Mouse (Mus musculus) bone marrow macrophage, adult 2 months (primary cell): ENCODE results near the gene P2rx6. TPM values are rescaled to one million over a fixed set of nuclear protein-coding genes. Genes with fewer than 3 reads are reported as not detected.
A peak's percentile ranks its signal among the peaks of the same experiment; 100 is the strongest.

Experiments
- H3K27ac ChIP-seq: 2 replicates; pipeline ENCODE4 v1.5.1; 2012; ENCODE audit warnings: low read depth, low read length; ENCODE audit not compliant: insufficient read depth
- H3K4me1 ChIP-seq: 2 replicates; pipeline ENCODE4 v1.6.1; 2012; ENCODE audit warnings: low read length; ENCODE audit not compliant: control insufficient read depth, insufficient read depth
- H3K4me3 ChIP-seq: 2 replicates; pipeline ENCODE4 v1.5.1; 2012; ENCODE audit warnings: mild to moderate bottlenecking, low read length, moderate library complexity; ENCODE audit not compliant: insufficient read depth
- CTCF ChIP-seq: IDR thresholded peaks from 2 replicates; pipeline ENCODE4 v1.5.1; 2012; ENCODE audit warnings: low read depth, mild to moderate bottlenecking, low read length, moderate library complexity
- POLR2A ChIP-seq: IDR thresholded peaks from 2 replicates; pipeline ENCODE4 v1.6.1; 2012; ENCODE audit warnings: mild to moderate bottlenecking, low read depth, low read length, borderline replicate concordance
- polyA plus RNA-seq: library from polyadenylated mRNA; stranded (reverse); fragments of >200 nt; gene quantifications from 2 replicates; pipeline ENCODE4 v1.2.4, GENCODE M21; 2012; ENCODE audit not compliant: missing spikeins, insufficient read depth, insufficient read length

The P2rx6 gene
- polyA plus RNA-seq, 1 experiment: not detected

DNA sequence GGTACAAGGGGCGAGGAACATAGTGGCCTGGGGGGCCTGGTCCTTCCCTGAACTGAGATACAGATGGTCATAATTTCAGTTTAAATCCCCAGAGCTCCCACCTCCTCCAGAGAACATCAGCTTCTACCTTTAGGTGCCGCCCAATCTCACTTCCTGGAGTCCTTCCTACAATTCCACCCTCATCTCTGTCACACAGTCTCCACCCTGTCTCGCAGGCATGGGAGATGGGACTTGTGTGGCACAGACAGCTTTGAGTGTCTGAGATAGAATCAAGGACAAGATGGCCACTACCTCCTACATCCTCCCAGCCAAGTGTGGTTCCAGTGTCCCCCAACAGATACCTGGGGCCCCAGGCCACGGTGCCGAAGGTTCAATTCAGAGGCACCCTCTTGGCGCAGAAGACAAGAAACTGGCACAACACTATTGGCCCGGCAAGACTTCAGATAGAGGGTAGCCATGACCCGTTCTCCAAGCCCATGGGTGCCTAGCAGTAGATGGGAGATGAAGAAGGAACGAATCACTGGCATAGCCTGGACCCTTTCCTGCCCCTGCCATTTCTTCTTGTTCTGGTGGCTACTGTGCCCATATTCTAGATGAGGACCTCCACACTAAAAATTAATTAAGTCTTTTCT lies 2.2 kb upstream of the P2rx6 start:
- peaks cover 22% of the 10 kb centered on the region for H3K4me1 ChIP-seq
- H3K27ac ChIP-seq: no peak overlapping the region
- TF ChIP-seq CTCF (no peak), POLR2A (no peak)
- H3K4me3 ChIP-seq: no peak overlapping the region

DNA sequence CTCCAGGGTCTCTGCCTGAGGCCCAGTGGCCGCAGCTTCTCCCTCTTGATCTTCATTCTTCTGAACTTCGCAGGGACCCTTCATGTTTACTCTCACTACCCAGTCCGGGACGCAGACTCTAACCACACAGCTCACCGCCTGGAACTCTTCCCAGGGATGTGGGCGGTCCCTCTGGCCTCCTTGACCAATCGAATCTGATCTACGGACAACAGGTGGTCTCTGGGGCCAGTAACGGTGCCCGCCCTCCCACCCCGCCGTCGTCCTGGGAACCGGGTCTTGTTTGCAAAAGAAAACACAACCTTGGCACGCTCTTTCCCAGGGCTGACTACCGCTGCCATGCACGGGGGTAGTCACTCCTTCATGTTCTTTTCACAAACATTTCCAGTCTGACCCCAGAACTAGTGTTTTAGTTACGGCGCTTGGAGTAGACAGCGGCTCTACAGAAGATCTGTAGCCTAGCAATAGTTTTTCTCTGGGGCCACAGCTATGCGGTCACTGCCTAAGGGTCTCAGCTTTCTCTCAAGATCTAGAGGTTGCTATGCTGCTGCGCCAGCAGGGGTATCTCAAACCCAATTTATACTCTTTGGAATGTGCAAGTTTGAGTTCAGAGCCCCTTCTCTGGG lies 446 bp upstream of the P2rx6 start, which contains the start of gene Lrrc74b:
Lrrc74b (minus strand) TSS at position 120 of the 623 bp plus-strand sequence.
- H3K27ac ChIP-seq: no peak within 1 kb of the TSS
- TF ChIP-seq POLR2A (no peak), CTCF (no peak)
- peaks cover 22% of the 10 kb centered on the region for H3K4me1 ChIP-seq
- H3K4me3 ChIP-seq: no peak within 1 kb of the TSS

DNA sequence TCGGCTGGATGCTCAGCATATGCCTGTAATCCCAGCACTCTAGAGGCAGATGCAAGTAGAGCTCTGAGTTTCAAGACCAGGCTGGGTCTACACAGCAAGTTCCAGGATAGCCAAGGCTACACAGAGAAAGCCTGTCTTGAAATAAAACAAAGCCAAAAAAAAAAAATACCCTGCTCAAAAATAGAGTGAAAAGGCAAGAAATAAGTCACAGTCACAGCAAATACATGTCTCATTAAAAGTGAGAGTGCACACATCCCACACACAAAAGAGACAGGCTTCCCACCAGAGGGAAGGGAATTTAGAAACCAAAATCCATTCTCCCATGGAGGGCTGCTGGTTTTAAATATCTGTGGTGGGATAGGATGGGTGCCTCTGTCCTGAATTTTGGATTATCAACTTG lies 1.9 kb downstream of the P2rx6 start:
- no peak for TF ChIP-seq CTCF
- TF ChIP-seq POLR2A: no peak
- Histone ChIP-seq H3K4me1 (peaks cover 13% of the 10 kb centered on the region), H3K27ac (no peak overlapping the region), H3K4me3 (no peak overlapping the region)

DNA sequence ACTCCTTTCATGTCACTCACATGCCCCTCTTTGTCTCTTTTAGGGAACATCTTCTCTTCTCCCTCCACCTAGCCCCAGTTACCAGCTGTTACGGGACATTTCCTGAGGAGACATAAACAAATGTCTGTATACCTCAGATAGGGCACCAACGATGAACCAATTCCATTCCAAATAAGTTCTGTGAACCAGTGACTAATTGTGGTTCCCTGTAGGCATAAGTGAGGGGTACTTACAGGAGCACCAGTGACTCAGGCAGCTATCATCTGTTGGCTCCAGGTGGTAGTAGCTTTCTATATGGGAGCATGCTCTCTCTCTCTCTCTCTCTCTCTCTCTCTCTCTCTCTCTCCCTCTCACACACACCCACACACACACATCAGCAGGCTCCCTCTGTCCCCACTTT lies 2.5 kb downstream of the P2rx6 start:
- TF ChIP-seq CTCF: no peak
- no peak for TF ChIP-seq POLR2A
- Histone ChIP-seq H3K4me1 (peaks cover 6% of the 10 kb centered on the region), H3K27ac (no peak overlapping the region)

DNA sequence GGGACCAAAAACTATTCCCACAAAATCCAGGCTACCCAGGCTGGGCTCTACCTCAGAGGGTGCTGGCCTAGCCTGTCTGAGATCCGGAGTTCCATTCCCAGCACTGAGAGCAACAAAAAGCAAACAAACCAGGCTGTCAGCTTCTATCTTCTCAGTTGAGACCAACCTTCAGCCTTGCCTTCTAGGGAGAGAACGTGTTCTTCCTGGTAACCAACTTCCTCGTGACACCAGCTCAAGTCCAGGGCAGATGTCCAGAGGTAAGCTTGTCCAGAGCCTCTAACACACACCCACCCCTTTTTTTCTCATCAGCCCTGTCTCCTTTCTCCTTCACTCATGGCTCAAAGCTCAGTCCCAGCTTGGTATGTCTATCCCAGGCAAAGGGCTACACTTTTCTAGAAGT lies 3.1 kb downstream of the P2rx6 start:
- peaks cover 6% of the 10 kb centered on the region for H3K4me1 ChIP-seq
- H3K27ac ChIP-seq: no peak overlapping the region
- TF ChIP-seq POLR2A (no peak), CTCF (no peak)
- H3K4me3 ChIP-seq: no peak overlapping the region

More for the DNA sequence above, 2.5 kb downstream of the P2rx6 start:
- no peak overlapping the region for H3K4me3 ChIP-seq

DNA sequence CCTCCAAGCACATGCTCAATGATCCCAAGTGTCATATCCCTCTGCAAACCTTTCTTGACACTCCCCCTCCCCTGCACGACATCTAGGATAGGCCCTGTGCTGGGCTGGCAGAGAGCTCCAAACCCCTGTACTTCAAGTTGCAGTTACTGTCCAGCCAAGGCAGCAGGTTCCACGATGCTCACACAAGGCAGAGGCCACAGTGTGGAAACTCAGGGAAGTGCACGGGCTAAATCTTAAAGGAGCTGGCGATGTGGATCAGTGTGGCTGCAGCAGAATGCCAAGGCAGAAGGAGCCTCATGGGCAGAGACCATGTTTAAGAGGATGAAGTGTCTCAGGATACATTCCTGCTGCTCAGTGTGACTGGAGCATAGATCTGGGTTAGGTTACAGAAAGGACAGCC lies 4.5 kb downstream of the P2rx6 start:
- peaks cover 6% of the 10 kb centered on the region for H3K4me1 ChIP-seq
- TF ChIP-seq POLR2A (no peak), CTCF (no peak)
- no peak overlapping the region for H3K4me3 ChIP-seq
- no peak overlapping the region for H3K27ac ChIP-seq

DNA sequence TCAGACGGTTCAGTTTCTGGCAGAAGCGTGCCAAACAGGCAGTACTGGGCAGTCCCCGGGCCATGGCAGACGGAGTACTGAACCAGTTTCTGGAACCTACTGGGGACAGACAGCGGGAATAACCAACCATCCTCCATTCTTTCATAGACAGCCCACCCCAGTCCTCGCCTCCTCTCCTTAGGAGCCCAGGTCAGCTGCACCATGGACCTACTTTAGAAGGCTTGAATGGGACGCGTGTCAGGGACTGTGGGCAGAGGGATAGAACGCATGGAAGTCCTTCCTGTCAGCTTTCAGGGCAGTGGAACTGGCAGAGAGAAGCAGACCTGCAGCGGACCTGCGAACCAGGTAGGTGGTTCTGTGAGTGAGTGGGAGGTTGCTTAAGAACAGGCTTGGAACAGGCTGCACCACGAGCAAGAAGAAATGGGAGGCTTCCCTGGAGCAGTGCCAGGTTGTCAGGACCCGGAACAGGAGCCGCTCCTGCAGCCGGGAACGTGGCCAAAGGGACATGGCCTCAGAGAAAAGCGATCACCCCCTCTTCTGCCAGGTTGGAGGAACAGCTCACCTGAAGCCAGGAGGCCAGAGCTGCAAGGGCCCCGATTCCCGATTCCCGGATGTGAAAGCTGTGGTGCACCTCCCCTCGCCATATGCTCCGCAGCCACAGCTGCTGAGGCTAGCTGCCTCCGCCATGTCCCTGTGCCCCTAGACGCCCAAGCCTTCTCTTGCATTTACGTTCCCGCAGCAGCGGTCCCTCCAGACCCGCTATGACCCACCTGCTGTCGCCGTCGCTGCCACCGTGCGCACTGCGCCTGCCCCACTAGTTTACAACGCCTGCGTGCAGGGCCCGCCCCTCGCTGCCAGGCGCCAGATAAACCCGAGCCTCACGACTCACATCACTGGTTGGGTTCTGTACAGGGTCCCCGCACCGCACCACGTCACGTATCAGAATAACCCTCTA lies 14.5 kb downstream of the P2rx6 start:
- H3K4me3 ChIP-seq: peak overlapping the region; percentile 67
- H3K27ac ChIP-seq: no peak overlapping the region
- no peak for TF ChIP-seq CTCF
- TF ChIP-seq POLR2A: no peak
- peaks cover 2% of the 10 kb centered on the region; the same call in 1 of the 2 replicates for H3K4me1 ChIP-seq

DNA sequence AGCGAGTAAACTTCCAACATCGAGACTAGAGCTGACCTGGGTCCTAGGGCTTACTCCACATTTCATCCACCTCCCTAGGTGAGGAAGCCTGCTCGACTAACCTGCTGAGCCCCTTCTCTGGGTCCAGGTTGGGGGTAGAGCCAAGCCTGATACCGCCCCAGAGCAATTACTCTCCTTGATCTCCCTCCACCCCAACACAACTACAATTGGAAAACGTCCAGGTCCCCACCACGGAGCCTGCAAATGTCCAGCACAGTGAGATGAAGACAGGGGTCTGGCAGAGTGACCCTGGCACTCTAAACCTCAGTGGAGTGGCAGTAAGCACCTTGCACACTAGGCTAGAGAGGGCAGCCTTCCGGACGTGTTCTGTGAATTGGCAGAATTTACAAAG lies 15.1 kb downstream of the P2rx6 start:
- TF ChIP-seq POLR2A (no peak), CTCF (no peak)
- H3K4me1 ChIP-seq: peaks cover 2% of the 10 kb centered on the region; the same call in 1 of the 2 replicates
- H3K27ac ChIP-seq: no peak overlapping the region
- H3K4me3 ChIP-seq: peak overlapping the region; percentile 67

DNA sequence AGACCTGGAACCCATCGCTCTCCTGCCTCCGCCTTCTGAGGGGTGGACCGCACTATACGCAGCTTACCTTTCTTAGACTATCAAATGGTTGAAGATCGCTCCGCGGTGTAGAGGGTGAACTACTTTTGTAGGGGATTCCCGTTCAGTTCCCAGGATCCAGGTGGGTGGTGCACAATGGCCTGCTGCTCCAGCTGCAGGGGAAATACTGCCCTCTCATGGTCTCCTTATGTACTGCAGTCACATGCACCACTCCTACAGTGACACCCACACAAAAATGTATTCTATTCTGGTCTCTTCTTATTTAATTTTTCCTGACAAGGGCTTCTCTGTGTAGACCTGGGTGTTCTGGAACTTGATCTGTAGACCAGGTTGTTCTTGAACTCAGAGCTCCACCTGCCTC lies 21.4 kb downstream of the P2rx6 start, which contains the start of gene Slc7a4:
Slc7a4 (minus strand) TSS at position 151 of the 400 bp plus-strand sequence.
- no peak within 1 kb of the TSS for H3K4me3 ChIP-seq
- TF ChIP-seq POLR2A (no peak), CTCF (peak; percentile 90)
- no peaks in the 10 kb centered on the region for H3K4me1 ChIP-seq
- H3K27ac ChIP-seq: no peak within 1 kb of the TSS
